Mouse (Mus musculus): ENCODE results near the gene Hmgcs2.
A peak's percentile ranks its signal among the peaks of the same experiment; 100 is the strongest.

Hmgcs2 gene

GRCm38 (mm10) chr3:98280204-98280932 lies at the start of gene Hmgcs2:
Gene Hmgcs2 (plus strand): TSS chr3:98280435.
- peak; percentile 60 to 82 for DNase-seq (ENCODE audit: low spot score in 2 of 2)

GRCm38 (mm10) chr3:98233504-98233903 lies 46.7 kb upstream of the Hmgcs2 start:
- no peak for DNase-seq (ENCODE audit: low spot score in 2 of 2)

GRCm38 (mm10) chr3:98236266-98236665 lies 44.0 kb upstream of the Hmgcs2 start:
- DNase-seq (ENCODE audit: low spot score in 2 of 2): no peak

GRCm38 (mm10) chr3:98237240-98237639 lies 43.0 kb upstream of the Hmgcs2 start:
- DNase-seq (ENCODE audit: low spot score in 2 of 2): no peak

GRCm38 (mm10) chr3:98238150-98238549 lies 42.1 kb upstream of the Hmgcs2 start:
- DNase-seq (ENCODE audit: low spot score in 2 of 2): no peak

GRCm38 (mm10) chr3:98242051-98242450 lies 38.2 kb upstream of the Hmgcs2 start:
- DNase-seq (ENCODE audit: low spot score in 2 of 2): no peak

GRCm38 (mm10) chr3:98242458-98243037 lies 37.7 kb upstream of the Hmgcs2 start:
- no peak for DNase-seq (ENCODE audit: low spot score in 2 of 2)

GRCm38 (mm10) chr3:98245892-98246291 lies 34.3 kb upstream of the Hmgcs2 start:
- no peak for DNase-seq (ENCODE audit: low spot score in 2 of 2)

- DNase-seq (ENCODE audit: low spot score in 2 of 2): no peak
These were observed 33.1 kb upstream of the Hmgcs2 start for GRCm38 (mm10) chr3:98246985-98247751.

- DNase-seq (ENCODE audit: low spot score in 2 of 2): no peak
These were observed 30.9 kb upstream of the Hmgcs2 start for GRCm38 (mm10) chr3:98249378-98249777.

GRCm38 (mm10) chr3:98249833-98250448 lies 30.3 kb upstream of the Hmgcs2 start:
- no peak for DNase-seq (ENCODE audit: low spot score in 2 of 2)

- DNase-seq (ENCODE audit: low spot score in 2 of 2): no peak
These were observed 26.2 kb upstream of the Hmgcs2 start for GRCm38 (mm10) chr3:98254059-98254458.

GRCm38 (mm10) chr3:98254656-98255583 lies 25.3 kb upstream of the Hmgcs2 start:
- DNase-seq (ENCODE audit: low spot score in 2 of 2): no peak

GRCm38 (mm10) chr3:98258723-98259122 lies 21.5 kb upstream of the Hmgcs2 start:
- DNase-seq (ENCODE audit: low spot score in 2 of 2): no peak

GRCm38 (mm10) chr3:98259271-98259751 lies 20.9 kb upstream of the Hmgcs2 start:
- peak in 1 of 2 experiments; percentile 51 for DNase-seq (ENCODE audit: low spot score in 2 of 2)

- no peak for DNase-seq (ENCODE audit: low spot score in 2 of 2)
These were observed 19.7 kb upstream of the Hmgcs2 start for GRCm38 (mm10) chr3:98260534-98260933.

- no peak for DNase-seq (ENCODE audit: low spot score in 2 of 2)
These were observed 18.8 kb upstream of the Hmgcs2 start for GRCm38 (mm10) chr3:98261415-98261814.

GRCm38 (mm10) chr3:98262133-98262532 lies 18.1 kb upstream of the Hmgcs2 start:
- no peak for DNase-seq (ENCODE audit: low spot score in 2 of 2)

- no peak for DNase-seq (ENCODE audit: low spot score in 2 of 2)
These were observed 13.0 kb upstream of the Hmgcs2 start for GRCm38 (mm10) chr3:98267249-98267651.

GRCm38 (mm10) chr3:98273623-98274398 lies 6.4 kb upstream of the Hmgcs2 start:
- no peak for DNase-seq (ENCODE audit: low spot score in 2 of 2)
